Mouse (Mus musculus): Measurements from ENCODE around the gene Xpo4. TPM values are rescaled to one million over a fixed set of nuclear protein-coding genes. Genes with fewer than 3 reads are reported as not detected.
A peak's percentile ranks its signal among the peaks of the same experiment; 100 is the strongest.

Gene Xpo4
- polyA plus RNA-seq, 1 experiment from 2014 or later: 11.6 TPM

DNA sequence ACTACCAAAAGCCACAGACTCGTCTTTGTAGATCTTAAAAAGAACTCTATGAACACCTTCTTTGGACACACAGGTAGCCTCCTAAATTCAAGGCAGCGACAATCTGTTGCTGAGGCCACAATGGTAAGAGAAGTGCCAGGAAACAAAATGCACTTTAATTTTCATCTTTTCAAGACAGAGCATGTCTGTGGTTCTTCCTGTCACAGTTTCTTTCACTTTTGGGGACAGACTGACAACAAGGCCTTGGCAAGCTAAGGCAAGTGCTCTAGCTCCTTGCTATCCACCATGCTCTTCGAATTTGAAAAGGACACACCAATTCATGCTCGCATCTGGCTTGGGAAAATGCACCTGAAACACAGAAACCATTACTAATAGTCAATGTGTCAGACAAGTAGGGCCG is 72.0 kb downstream of the Xpo4 start:
- Histone ChIP-seq H3K9ac (no peak overlapping the region), H3K4me1 (replicated peaks) (no peaks in the 10 kb centered on the region), H3K4me2 (no peak overlapping the region), H3K9me3 (no peaks in the 10 kb centered on the region), H3K27ac (replicated peaks) (no peak overlapping the region), H3K36me3 (peaks cover 53% of the 10 kb centered on the region), H3K4me3 (no peak overlapping the region), H3K27me3 (no peaks in the 10 kb centered on the region)
- 95% methylated on average over 5 of the region's 5 CpGs for WGBS
- no peak for ATAC-seq (ENCODE audit: low FRiP score, low read depth)

DNA sequence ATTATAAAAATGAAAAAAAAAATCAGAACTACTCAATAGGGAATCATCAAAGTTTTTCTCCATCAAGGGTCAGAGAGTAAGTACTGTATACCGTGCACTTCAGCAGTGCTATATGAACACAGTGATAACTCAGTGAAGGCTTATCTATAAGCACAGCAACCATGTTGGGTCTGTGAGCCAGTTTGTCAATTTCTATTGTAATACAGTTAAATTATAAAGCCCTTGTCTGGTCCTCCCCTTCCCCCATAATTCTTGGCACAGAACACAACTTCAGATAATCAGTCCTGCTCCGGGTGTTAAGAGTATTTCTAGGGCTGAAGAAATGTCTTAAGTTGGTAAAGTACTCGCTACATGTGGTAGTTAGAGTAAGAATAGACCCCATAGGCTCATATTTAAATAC is 73.4 kb downstream of the Xpo4 start:
- no peaks in the 10 kb centered on the region for H3K9me3 ChIP-seq
- no peaks in the 10 kb centered on the region for H3K4me1 ChIP-seq (replicated peaks)
- no peak for ATAC-seq (ENCODE audit: low FRiP score, low read depth)
- no peak overlapping the region for H3K4me3 ChIP-seq
- no peak overlapping the region for H3K27ac ChIP-seq (replicated peaks)
- no peaks in the 10 kb centered on the region for H3K27me3 ChIP-seq
- peaks cover 56% of the 10 kb centered on the region for H3K36me3 ChIP-seq
- H3K9ac ChIP-seq: no peak overlapping the region
- H3K4me2 ChIP-seq: no peak overlapping the region
- 94% methylated on average over 3 of the region's 3 CpGs for WGBS

DNA sequence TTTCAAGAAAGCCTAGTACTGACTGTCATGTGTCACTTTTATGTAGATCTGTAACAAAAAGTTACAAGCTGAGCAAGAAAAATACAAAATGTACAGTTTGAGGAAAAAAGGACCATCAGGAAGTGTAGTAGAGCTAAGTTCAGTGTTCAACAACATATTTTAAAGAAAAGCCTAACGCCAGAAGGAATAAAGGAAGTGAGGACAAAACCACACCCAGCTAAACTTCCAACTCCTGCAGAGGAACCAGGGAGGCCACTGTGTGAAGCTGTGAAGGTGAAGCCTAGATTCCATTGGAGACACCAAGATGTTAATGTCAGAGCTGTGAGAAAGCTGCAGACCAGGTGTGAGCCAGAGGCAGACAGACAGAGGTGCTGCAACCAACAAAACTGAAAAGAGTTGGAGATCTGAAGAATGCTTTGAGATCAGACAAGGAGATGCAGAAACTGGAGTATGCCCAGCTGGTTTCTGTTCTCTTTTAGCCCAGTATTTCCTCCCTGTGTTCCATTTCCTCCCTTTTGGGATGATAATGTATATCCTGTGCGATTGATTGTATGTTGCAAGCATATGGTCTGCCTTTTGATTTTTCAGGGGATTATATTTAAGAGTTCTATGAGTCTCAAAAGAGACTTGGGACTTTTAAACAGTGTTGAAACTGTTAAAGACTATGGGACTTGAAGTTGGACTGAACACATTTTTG is 88.7 kb downstream of the Xpo4 start:
- Histone ChIP-seq H3K36me3 (peaks cover 8% of the 10 kb centered on the region), H3K9me3 (no peaks in the 10 kb centered on the region), H3K4me2 (no peak overlapping the region), H3K27ac (replicated peaks) (no peak overlapping the region), H3K4me1 (replicated peaks) (no peaks in the 10 kb centered on the region), H3K9ac (no peak overlapping the region), H3K4me3 (no peak overlapping the region), H3K27me3 (no peaks in the 10 kb centered on the region)
- ATAC-seq (ENCODE audit: low FRiP score, low read depth): no peak
- 94% methylated on average over 2 of the region's 2 CpGs for WGBS

DNA sequence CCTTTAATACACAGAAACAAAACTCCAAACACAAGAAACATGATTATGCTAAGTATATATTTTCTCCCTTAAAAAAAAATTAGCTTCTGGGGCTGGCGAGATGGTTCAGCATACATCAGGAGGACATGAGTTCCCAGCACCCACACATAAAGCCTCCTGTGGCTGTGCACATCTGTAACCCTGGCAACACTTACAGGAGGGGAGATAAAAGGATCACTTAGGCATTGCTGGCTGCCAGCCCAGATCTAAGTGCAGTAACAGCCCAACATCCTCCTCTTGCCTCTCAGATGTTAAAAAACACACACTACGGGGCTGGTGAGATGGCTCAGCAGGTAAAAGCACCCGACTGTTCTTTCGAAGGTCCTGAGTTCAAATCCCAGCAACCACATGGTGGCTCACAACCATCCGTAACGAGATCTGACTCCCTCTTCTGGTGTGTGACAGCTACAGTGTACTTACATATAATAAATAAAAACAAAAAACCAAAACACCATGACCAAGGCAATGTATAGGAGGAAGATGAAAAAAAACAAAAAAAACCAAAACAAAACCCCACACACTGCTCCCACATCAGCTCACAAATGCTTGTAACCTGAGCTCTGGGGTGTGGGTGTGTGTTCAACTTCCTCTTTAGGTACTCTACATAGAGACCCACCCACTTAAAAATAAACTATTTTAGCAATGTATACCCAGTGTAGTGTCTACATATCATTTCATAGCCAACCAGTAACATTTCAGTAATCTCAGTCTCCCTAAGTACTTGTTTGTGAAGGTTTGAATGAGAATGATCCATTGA is 90.2 kb downstream of the Xpo4 start:
- Histone ChIP-seq H3K9ac (no peak overlapping the region), H3K4me1 (replicated peaks) (peaks cover 7% of the 10 kb centered on the region), H3K4me3 (no peak overlapping the region), H3K27me3 (no peaks in the 10 kb centered on the region), H3K27ac (replicated peaks) (no peak overlapping the region), H3K4me2 (no peak overlapping the region), H3K9me3 (no peaks in the 10 kb centered on the region), H3K36me3 (peaks cover 7% of the 10 kb centered on the region)
- 81% methylated on average over 6 of the region's 6 CpGs for WGBS
- no peak for ATAC-seq (ENCODE audit: low FRiP score, low read depth)

DNA sequence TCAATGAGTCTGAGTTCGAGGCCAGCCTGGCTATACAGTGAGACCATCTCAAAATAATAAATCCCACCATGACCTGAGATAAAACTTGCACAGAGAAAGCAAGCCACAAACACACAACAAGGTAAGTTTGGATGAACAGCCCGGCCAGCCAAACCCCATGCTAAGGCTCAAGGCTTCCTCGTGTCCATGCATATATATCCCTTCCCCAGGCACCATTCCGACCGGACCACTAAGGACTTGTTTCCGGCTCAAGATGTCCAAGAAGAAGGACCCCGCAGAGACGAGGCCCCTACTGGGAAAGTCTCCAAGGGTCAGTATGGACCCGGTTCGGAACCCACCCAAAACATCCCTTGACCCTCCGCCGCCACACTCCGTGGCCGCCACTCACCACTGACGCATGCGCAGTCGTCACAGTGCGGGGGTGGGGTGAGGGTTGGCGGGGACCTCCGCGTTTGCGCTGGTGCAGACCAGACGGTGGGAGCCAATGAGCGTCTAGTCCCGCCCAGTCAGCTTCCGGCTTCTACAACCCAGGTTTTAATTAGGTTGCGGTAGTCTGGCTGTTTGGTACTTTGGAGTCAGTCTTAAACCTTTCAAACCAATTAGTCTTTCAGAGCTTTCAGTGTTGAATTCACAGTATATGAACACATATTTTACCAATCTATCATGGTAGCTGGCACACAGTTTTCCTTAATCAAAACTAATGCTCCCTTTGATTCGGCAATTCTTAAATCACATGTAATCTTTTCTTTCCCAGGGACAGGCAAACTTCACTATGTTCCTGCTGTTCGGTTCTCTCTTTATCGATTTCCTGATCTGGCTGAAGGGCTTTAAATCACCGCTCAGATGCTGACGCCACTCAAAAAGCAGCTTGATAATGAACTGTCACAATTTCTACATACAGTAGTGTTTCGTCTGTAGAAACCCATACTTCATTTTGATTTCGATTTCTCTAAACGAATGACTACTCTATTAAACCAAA is 93.8 kb downstream of the Xpo4 start, which contains the start of gene Eef1akmt1:
Gene Eef1akmt1, minus strand, starts transcription at position 458 of the 979 bp plus-strand sequence.
- Histone ChIP-seq H3K9ac (peak within 1 kb of the TSS; percentile 70), H3K4me1 (replicated peaks) (peaks cover 9% of the 10 kb centered on the region), H3K9me3 (no peaks in the 10 kb centered on the region), H3K36me3 (peaks cover under 1% of the 10 kb centered on the region; the same call in 1 of the 2 replicates), H3K27ac (replicated peaks) (peak within 1 kb of the TSS; percentile 79), H3K4me3 (peak within 1 kb of the TSS; percentile 60), H3K27me3 (no peaks in the 10 kb centered on the region), H3K4me2 (peak within 1 kb of the TSS; percentile 71)
- ATAC-seq (ENCODE audit: low FRiP score, low read depth): peak; percentile 100
- WGBS: 10% methylated on average over 35 of the region's 35 CpGs

DNA sequence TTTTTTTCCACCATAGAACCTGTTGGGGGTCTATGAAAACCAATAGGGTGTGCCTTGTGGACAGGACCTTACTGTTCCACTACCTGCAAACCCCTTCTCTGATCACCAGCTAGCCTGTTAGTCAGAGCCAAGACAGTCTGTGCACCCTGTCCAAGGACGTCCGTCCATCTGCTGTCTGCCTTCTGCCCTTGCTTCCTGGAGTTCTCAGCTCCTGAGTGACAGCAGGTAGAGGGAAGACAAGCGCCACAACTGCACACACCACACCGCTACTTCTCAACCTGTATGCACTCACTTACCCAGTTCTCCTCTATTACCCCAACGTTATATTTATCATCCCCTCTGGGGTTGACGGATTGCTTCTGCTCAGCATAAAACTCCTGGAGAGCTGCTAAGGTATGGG is 99.6 kb downstream of the Xpo4 start:
- Histone ChIP-seq H3K27ac (replicated peaks) (no peak overlapping the region), H3K36me3 (peaks cover 3% of the 10 kb centered on the region; the same call in 1 of the 2 replicates), H3K27me3 (no peaks in the 10 kb centered on the region), H3K4me1 (replicated peaks) (peaks cover 5% of the 10 kb centered on the region), H3K9me3 (no peaks in the 10 kb centered on the region), H3K4me2 (no peak overlapping the region), H3K4me3 (no peak overlapping the region), H3K9ac (no peak overlapping the region)
- 94% methylated on average over 6 of the region's 6 CpGs for WGBS
- ATAC-seq (ENCODE audit: low FRiP score, low read depth): no peak

DNA sequence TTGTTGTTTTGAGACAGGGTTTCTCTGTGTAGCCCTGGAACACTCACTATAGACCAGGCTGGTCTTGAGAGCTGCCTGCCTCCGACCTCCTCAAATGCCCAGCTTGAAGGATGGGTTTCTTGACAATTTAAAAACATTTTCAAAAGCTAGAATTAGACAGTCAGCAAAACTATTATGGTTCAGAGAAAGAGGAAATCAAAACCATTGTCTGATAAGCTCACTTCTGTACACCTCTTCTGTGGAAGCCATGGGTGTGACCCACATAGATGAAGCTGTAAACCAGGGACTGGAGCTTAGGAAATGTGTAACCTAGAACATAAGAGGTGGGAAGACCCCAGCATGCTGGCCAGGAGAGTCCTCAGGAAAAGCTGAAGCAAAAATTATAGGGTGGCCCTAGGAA is 108.3 kb downstream of the Xpo4 start:
- H3K4me3 ChIP-seq: no peak overlapping the region
- no peaks in the 10 kb centered on the region for H3K4me1 ChIP-seq (replicated peaks)
- H3K9me3 ChIP-seq: no peaks in the 10 kb centered on the region
- ATAC-seq (ENCODE audit: low FRiP score, low read depth): no peak
- H3K36me3 ChIP-seq: peaks cover 7% of the 10 kb centered on the region; the same call in 1 of the 2 replicates
- H3K27me3 ChIP-seq: no peaks in the 10 kb centered on the region
- no peak overlapping the region for H3K9ac ChIP-seq
- no peak overlapping the region for H3K27ac ChIP-seq (replicated peaks)
- 91% methylated on average over 1 of the region's 1 CpGs for WGBS
- H3K4me2 ChIP-seq: no peak overlapping the region

DNA sequence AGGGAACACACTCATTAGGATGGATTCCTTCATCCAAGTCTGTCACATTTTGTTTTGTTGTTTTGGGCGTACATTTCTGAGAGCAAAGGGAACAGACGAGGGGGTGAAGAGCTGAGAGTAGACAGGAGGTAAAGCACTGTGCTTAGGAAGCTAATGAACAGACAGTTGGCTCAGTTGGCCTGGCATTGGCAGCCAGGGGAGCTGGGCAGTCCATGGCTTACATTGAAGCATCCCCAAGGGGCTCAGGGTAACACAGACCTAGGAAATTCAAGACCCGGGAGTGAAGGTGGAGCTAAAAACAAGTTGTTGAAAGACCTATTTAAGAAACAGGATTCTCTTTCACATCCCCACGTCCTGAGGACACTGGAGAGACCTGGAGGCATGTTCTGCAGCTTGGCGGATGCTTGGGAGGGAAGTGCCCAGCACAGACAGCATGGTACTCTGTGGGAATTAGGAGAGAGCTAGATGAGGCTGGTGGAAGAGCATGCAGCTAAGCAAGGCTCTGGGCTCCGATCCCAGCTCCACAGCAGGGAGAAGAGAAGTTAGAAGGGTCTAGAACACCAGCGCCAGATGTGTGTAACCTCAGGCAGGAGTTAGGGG is 109.7 kb downstream of the Xpo4 start:
- Histone ChIP-seq H3K4me3 (no peak overlapping the region), H3K27me3 (no peaks in the 10 kb centered on the region), H3K4me2 (no peak overlapping the region), H3K36me3 (peaks cover 7% of the 10 kb centered on the region; the same call in 1 of the 2 replicates), H3K9ac (no peak overlapping the region), H3K27ac (replicated peaks) (no peak overlapping the region), H3K4me1 (replicated peaks) (no peaks in the 10 kb centered on the region), H3K9me3 (no peaks in the 10 kb centered on the region)
- no peak for ATAC-seq (ENCODE audit: low FRiP score, low read depth)
- 84% methylated on average over 7 of the region's 7 CpGs for WGBS

DNA sequence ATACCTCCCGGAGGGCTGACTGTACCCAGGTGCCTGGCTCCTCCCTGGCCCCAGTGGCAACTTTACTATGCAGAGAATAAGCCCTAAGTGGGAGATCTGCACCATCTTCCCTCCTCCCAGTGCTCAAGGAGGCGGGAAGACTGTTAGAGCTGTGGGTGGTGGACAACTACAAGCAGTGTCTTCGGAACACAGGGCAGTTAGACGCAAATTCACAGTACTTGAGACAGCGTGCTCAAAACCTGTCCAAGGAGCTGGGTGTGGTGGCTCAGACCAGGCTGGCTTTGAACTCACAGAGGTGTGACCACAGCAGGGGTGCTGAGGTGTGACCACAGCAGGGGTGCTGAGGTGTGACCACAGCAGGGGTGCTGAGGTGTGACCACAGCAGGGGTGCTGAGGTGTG is 110.8 kb downstream of the Xpo4 start:
- no peak overlapping the region for H3K9ac ChIP-seq
- no peak overlapping the region for H3K27ac ChIP-seq (replicated peaks)
- H3K27me3 ChIP-seq: no peaks in the 10 kb centered on the region
- no peak overlapping the region for H3K4me2 ChIP-seq
- WGBS: 97% methylated on average over 5 of the region's 5 CpGs
- no peaks in the 10 kb centered on the region for H3K9me3 ChIP-seq
- no peaks in the 10 kb centered on the region for H3K4me1 ChIP-seq (replicated peaks)
- no peak for ATAC-seq (ENCODE audit: low FRiP score, low read depth)
- peaks cover 7% of the 10 kb centered on the region; the same call in 1 of the 2 replicates for H3K36me3 ChIP-seq
- no peak overlapping the region for H3K4me3 ChIP-seq

DNA sequence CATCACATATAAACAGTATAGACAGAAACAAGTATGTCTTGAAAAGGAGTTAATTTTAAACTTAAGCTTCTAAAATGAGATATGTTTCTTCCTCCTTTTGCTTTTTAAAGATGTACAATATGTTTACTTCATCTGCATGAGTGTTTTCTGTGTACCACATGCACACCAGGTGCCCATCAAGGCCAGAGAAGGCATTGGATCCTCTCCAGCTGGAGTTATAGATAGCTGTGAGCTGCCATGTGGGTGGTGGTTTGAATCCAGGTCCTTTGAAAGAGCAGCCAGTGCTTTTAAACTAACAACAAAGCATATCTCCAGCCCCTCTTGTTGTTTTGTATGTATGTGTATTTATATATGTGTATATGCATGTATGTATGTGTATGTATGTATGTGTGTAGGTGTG is 112.3 kb downstream of the Xpo4 start:
- Histone ChIP-seq H3K4me2 (no peak overlapping the region), H3K27me3 (no peaks in the 10 kb centered on the region), H3K27ac (replicated peaks) (no peak overlapping the region), H3K9me3 (no peaks in the 10 kb centered on the region), H3K4me3 (no peak overlapping the region), H3K36me3 (peaks cover 7% of the 10 kb centered on the region; the same call in 1 of the 2 replicates), H3K9ac (no peak overlapping the region), H3K4me1 (replicated peaks) (no peaks in the 10 kb centered on the region)
- no peak for ATAC-seq (ENCODE audit: low FRiP score, low read depth)

DNA sequence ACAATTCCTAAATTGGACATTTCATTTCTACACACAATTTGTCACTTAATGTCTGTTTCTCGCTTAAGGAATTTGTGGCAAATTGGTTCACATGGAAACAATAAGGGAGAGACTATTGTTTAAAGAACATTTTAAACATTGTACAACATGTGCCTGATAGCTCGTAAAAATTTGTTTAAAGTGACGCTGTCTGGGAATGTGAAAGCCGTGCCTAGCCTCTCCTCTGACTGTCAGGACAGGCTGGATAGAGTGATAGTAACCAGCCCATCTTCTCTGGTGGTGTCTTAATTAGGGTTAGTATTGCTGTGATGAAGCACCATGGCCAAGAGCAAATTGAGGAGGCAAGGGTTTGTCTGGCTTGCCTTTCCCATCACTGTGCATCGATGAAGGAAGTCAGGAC is 118.2 kb downstream of the Xpo4 start:
- H3K36me3 ChIP-seq: peaks cover 16% of the 10 kb centered on the region
- no peak for ATAC-seq (ENCODE audit: low FRiP score, low read depth)
- no peaks in the 10 kb centered on the region for H3K4me1 ChIP-seq (replicated peaks)
- H3K27me3 ChIP-seq: no peaks in the 10 kb centered on the region
- no peak overlapping the region for H3K27ac ChIP-seq (replicated peaks)
- H3K9ac ChIP-seq: no peak overlapping the region
- H3K9me3 ChIP-seq: no peaks in the 10 kb centered on the region
- no peak overlapping the region for H3K4me2 ChIP-seq
- H3K4me3 ChIP-seq: no peak overlapping the region
- WGBS: 81% methylated on average over 5 of the region's 5 CpGs
